Mouse (Mus musculus): ENCODE data around the gene Hmga1. TPM values are rescaled to one million over a fixed set of nuclear protein-coding genes. Genes with fewer than 3 reads are reported as not detected.

Gene Hmga1
- total RNA-seq, 2 experiments from 2014 or later: 55.2 to 55.7 TPM

DNA sequence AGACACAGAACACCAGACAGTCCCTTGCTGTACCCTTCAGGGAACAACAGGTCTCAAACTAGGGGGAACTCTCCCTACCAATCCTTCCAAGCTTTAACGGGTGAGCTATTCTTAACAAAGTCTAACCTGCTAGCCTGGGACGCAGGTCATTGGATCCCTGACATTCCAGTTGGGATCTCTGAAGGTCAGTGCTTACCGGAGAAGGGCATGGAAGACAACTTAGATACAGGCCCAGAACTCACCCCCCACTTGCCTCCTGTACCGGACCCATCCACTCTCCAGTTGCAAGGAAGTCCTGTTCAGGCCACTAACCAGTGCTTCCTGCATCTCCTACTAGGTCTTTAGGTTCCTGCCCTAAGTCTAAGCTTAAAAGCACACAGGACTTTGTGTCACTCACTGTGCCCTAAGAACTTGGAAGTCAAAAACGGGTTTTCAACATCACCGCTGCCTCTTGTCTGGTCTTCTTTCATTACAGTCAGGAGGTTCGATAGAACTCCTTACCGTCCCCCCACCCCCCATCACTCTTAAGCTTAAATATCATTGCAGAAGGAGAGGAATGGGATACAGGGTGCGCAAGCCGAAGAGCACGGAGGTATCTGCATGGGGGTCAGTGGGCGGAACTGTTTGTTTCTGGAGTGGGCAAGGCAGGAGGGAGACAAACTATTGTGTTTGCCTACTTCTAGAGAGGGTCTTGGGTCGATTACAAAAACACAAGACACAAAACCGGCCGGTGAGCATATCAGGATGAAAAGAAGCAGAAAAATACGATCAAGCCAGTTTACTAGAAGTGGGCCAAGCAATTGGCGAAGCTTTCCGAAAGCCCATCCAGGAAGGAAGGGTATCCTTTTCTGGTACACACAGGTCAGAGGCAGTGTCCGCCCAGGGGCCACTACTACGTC, 2.0 kb upstream of the Hmga1 start:
- TF ChIP-seq CTCF (IDR thresholded peaks at IDR 0.05): no peak
- Histone ChIP-seq H3K27ac (no peak overlapping the region), H3K4me3 (no peak overlapping the region)
- intact Hi-C loops (cut with DNase I): loop anchor here (5.0 kb wide), 1 partner anchor 208 kb away; no protein-coding TSS in a partner anchor
- no peak for DNase-seq (ENCODE audit: extremely low spot score in 1 of 2, low spot score in 2 of 2)

- H3K27ac ChIP-seq: no peak overlapping the region
- intact Hi-C loops (cut with DNase I): no loop called here
- DNase-seq (ENCODE audit: extremely low spot score in 1 of 2, low spot score in 2 of 2): no peak
- peak overlapping the region; percentile 7; the same call in 1 of the 2 replicates for H3K4me3 ChIP-seq
- TF ChIP-seq CTCF (IDR thresholded peaks at IDR 0.05): no peak
These were observed 1.2 kb upstream of the Hmga1 start for GRCm38 (mm10) chr17:27555075-27555511.

DNA sequence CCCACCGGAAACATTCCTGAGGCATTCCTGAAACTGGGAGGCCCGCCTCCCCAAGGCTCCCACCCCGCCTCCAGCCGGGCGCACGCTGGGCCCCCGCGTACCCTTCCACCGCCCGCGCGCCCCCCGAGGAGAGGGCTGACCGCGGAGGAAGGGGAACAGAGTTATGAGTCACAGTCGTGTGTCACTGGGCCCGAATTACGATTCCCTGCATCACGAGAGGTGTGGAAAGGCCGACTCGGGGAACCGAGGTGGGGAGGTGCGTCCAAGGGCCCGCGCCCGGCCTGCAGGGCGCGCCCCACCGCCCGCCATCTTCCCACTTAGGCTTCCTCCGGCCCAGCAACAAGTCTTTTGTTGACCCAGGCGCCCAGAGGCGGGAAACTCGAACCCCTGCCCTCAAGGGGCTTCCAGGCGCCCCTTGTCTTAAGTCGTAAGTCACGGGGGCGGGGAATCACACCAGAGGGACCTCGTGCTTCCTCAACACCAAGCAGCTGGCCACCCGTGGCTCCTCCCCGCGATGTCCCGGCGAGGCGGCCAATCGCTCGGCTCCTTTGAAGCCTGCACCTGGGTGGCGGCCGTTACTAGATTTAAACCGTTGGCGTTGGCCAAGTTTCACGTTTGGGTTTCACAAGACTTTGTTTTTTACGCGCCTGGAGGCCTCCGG, 655 bp upstream of the Hmga1 start:
- no peak for DNase-seq (ENCODE audit: extremely low spot score in 1 of 2, low spot score in 2 of 2)
- peak overlapping the region; percentile 93; the same call in 1 of the 2 replicates for H3K27ac ChIP-seq
- peak overlapping the region; percentile 90 for H3K4me3 ChIP-seq
- intact Hi-C loops (cut with DNase I): no loop called here
- no peak for TF ChIP-seq CTCF (IDR thresholded peaks at IDR 0.05)

- intact Hi-C loops (cut with DNase I): no loop called here
- no peak; the same call in none of the 2 replicates for TF ChIP-seq CTCF (IDR thresholded peaks at IDR 0.05)
- Histone ChIP-seq H3K27ac (peak overlapping the region; percentile 93; the same call in 1 of the 2 replicates), H3K4me3 (peak overlapping the region; percentile 90)
- DNase-seq (ENCODE audit: extremely low spot score in 1 of 2, low spot score in 2 of 2): no peak
These were observed 1.1 kb downstream of the Hmga1 start for GRCm38 (mm10) chr17:27557181-27557926.

- H3K27ac ChIP-seq: no peak overlapping the region
- H3K4me3 ChIP-seq: peak overlapping the region; percentile 90
- no peak for TF ChIP-seq CTCF (IDR thresholded peaks at IDR 0.05)
- intact Hi-C loops (cut with DNase I): no loop called here
- DNase-seq (ENCODE audit: extremely low spot score in 1 of 2, low spot score in 2 of 2): no peak
These were observed 1.8 kb downstream of the Hmga1 start for GRCm38 (mm10) chr17:27557927-27558661.

- TF ChIP-seq CTCF (IDR thresholded peaks at IDR 0.05): no peak
- DNase-seq (ENCODE audit: extremely low spot score in 1 of 2, low spot score in 2 of 2): no peak
- no peak overlapping the region for H3K27ac ChIP-seq
- intact Hi-C loops (cut with DNase I): no loop called here
- H3K4me3 ChIP-seq: no peak overlapping the region
These were observed 2.5 kb downstream of the Hmga1 start for GRCm38 (mm10) chr17:27558845-27559244.

DNA sequence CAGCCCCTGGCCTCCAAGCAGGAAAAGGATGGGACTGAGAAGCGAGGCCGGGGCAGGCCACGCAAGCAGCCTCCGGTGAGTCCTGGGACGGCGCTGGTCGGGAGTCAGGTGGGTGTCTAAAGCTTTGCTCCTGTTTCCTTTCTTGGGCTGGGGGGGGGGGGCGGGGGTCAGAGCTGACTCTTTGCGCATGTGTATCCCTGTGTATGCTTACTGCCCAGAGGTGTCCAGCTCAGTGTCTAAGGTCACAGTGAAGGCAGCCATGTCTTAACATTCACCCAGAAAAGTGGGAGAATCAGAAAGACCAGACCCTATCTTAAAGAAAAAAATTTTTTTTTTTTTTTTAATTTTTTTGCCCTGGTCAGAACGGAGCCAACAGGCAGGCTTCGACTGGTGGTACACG, 3.3 kb downstream of the Hmga1 start:
- DNase-seq (ENCODE audit: extremely low spot score in 1 of 2, low spot score in 2 of 2): no peak
- H3K4me3 ChIP-seq: no peak overlapping the region
- no peak for TF ChIP-seq CTCF (IDR thresholded peaks at IDR 0.05)
- H3K27ac ChIP-seq: no peak overlapping the region
- intact Hi-C loops (cut with DNase I): no loop called here

- DNase-seq (ENCODE audit: extremely low spot score in 1 of 2, low spot score in 2 of 2): no peak
- H3K27ac ChIP-seq: no peak overlapping the region
- no peak overlapping the region for H3K4me3 ChIP-seq
- intact Hi-C loops (cut with DNase I): no loop called here
- no peak for TF ChIP-seq CTCF (IDR thresholded peaks at IDR 0.05)
These were observed 4.7 kb downstream of the Hmga1 start for GRCm38 (mm10) chr17:27560926-27561480.

DNA sequence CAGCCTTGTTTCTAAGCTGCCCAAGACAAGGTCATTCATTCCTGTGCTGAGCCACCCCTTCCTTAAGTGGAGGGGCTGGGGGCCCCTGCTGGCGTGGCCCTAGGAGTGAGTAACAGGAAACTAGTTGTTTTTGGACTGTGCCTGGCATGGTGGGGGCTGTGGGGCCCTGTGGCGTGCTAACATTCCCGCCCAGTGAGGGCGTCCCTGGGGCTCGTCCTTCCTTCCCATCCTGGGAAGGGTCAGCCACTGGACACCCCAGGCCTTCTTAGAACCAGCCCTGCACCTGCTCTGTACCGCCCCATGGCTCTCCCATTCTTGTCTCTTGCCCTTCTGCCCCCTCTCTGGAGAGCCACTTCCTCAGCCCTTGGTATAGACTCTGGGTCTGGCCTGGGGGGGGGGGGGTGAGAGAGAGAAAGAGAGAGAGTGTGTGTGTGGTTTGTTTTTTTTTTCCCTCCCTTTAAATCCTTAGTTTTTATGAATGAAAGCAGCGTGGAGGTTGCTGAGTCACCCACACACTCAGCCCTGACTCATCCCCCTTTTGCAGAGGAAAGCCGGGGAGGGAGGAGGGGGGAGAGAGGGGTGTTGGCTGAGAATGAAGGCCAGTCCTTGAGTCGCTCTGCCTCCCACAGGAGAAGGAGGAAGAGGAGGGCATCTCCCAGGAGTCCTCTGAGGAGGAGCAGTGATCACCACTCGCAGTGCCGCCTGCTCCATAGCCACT, 5.7 kb downstream of the Hmga1 start:
- intact Hi-C loops (cut with DNase I): no loop called here
- Histone ChIP-seq H3K27ac (no peak overlapping the region), H3K4me3 (no peak overlapping the region)
- TF ChIP-seq CTCF (IDR thresholded peaks at IDR 0.05): no peak
- peak; percentile 61 to 72 for DNase-seq (ENCODE audit: extremely low spot score in 1 of 2, low spot score in 2 of 2)

DNA sequence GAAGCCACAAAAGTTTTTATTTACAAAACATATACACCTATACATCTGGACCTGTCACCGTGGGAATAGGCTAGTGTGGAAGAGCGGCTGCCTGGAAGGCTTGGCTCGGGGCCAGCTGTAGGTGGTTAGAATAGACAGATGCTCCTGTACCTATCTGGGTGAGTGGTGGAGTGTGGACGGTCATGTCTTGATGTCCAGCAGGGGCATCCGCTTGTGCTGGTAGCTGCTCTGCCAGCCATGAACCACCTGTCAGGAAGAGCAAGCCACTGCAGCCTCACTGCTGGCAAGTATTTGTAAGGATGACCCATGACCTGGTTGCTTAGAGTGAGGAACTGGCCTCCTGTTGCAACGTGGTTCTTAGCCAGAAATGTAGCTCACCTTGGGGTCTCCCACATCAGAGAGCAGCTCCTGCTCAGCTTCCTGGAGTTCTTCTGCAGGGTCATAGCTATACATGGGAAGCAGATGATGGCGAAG, 7.5 kb downstream of the Hmga1 start:
- Histone ChIP-seq H3K27ac (no peak overlapping the region; the same call in 1 of the 2 replicates), H3K4me3 (peak overlapping the region; percentile 76; the same call in 1 of the 2 replicates)
- TF ChIP-seq CTCF (IDR thresholded peaks at IDR 0.05): no peak
- intact Hi-C loops (cut with DNase I): loop anchor here (2.0 kb wide), 2 partner anchors 29 to 59 kb away; partner anchors contain the start of gene Nudt3
- no peak for DNase-seq (ENCODE audit: extremely low spot score in 1 of 2, low spot score in 2 of 2)
